Mouse (Mus musculus): ENCODE data around the gene Ctc1.

DNA sequence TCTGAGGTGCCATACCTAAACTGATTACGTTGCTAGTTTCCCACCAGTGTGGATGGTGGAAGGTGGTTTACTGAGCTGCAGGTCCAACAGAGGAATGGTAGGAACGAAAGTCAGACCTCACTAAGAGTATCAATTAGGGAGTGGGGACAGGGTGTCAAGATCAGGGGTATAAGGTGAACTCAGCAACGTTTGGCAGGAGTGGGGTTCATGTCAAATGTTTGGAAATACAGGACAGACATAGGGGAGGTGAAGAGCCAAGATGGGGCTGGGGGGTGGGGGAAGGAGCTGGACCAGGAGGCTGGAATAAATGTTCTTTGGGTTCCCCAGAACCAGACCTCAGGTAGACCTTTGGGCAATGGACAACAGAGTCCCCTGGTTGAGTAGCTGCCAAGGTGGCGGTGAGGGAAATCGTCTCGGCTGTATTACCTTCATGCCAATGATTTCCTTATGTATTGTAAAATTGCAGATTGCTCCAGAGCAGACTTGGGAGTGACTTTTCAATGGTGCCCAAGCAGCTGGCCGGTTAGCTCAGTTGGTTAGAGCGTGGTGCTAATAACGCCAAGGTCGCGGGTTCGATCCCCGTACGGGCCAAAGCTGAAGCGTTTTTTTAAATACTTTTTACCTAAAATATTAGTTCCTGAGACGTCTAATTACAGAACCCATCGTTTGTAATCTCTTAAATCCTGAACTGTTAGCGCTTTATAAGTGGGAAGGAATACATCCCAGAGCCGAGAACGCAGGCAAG, 20.9 kb downstream of the Ctc1 start:
- TF ChIP-seq CTCF (IDR thresholded peaks at IDR 0.05; ENCODE audit: control insufficient read depth, insufficient read depth, insufficient read length) = no peak
- TF ChIP-seq USF1 (IDR thresholded peaks at IDR 0.05; ENCODE audit: low read depth) = no peak
